Mouse (Mus musculus) stomach, postnatal 0 days (tissue): ENCODE measurements around the gene Gm11060. TPM values are rescaled to one million over a fixed set of nuclear protein-coding genes. Genes with fewer than 3 reads are reported as not detected.
A peak's percentile ranks its signal among the peaks of the same experiment; 100 is the strongest.

ENCODE experiments used
- ATAC-seq: fragments of 200-750 bp; cut with Nextera tagmentation; 2 replicates; pipeline ENCODE4 v1.8.0; 2017; ENCODE audit not compliant: low FRiP score, low TSS enrichment
- DNase-seq: peaks from one replicate; pipeline ENCODE4 v3.0.0-alpha.2; 2016; ENCODE audit warnings: low spot score
- H3K27ac ChIP-seq: fragments of 300-500 bp; sonication (generic); replicated peaks from 2 replicates; pipeline ENCODE4 v1.5.1; 2014; ENCODE audit warnings: mild to moderate bottlenecking, control low read depth
- H3K27me3 ChIP-seq: fragments of 300-500 bp; sonication (generic); 2 replicates; pipeline ENCODE4 v1.6.1; 2014; ENCODE audit warnings: low read length; ENCODE audit not compliant: control insufficient read depth, insufficient read depth
- H3K36me3 ChIP-seq: fragments of 300-500 bp; sonication (generic); 2 replicates; pipeline ENCODE4 v1.6.1; 2014; ENCODE audit warnings: low read length, mixed read lengths; ENCODE audit not compliant: control insufficient read depth, insufficient read depth
- H3K4me1 ChIP-seq: fragments of 300-500 bp; sonication (generic); replicated peaks from 2 replicates; pipeline ENCODE4 v1.6.1; 2014; ENCODE audit warnings: antibody characterized with exemption; ENCODE audit not compliant: control insufficient read depth, insufficient read depth
- H3K4me2 ChIP-seq: fragments of 300-500 bp; sonication (generic); replicated peaks from 2 replicates; pipeline ENCODE4 v1.6.1; 2014; ENCODE audit warnings: low read depth, mild to moderate bottlenecking, control low read depth, moderate library complexity
- H3K4me3 ChIP-seq: fragments of 300-500 bp; sonication (generic); 2 replicates; pipeline ENCODE4 v1.5.1; 2014; ENCODE audit warnings: low read depth, low read length, control low read depth
- H3K9ac ChIP-seq: fragments of 300-500 bp; sonication (generic); 2 replicates; pipeline ENCODE4 v1.6.1; 2014; ENCODE audit warnings: mild to moderate bottlenecking, low read length, control low read depth, mixed read lengths
- H3K9me3 ChIP-seq: fragments of 300-500 bp; sonication (generic); 2 replicates; pipeline ENCODE4 v1.6.1; 2016; ENCODE audit warnings: low read length; ENCODE audit not compliant: control insufficient read depth
- CTCF ChIP-seq: IDR thresholded peaks from 2 replicates; pipeline ENCODE4 v1.5.1; 2016; ENCODE audit warnings: antibody characterized with exemption, low read depth, mild to moderate bottlenecking, moderate library complexity
- EP300 ChIP-seq: optimal IDR thresholded peaks from 2 replicates; pipeline ENCODE3; 2016; ENCODE audit warnings: antibody characterized with exemption
- WGBS: fragments of 180-500 bp; shearing (Covaris S2); extraction: QIAGEN DNeasy Blood & Tissue Kit; methylation state at CpG from one replicate; pipeline ENCODE4 v1.1.7; 2014; 5-methylcytosine and 5-hydroxymethylcytosine counted together
- polyA plus RNA-seq: library from polyadenylated mRNA; unstranded; fragments of >200 nt; fragmentation: Nextera tagmentation; extraction: Ambion mirVana; gene quantifications from 2 replicates; pipeline ENCODE4 v1.2.1, GENCODE M21; 2015

Gene Gm11060
- polyA plus RNA-seq: not detected in 2 replicates

DNA sequence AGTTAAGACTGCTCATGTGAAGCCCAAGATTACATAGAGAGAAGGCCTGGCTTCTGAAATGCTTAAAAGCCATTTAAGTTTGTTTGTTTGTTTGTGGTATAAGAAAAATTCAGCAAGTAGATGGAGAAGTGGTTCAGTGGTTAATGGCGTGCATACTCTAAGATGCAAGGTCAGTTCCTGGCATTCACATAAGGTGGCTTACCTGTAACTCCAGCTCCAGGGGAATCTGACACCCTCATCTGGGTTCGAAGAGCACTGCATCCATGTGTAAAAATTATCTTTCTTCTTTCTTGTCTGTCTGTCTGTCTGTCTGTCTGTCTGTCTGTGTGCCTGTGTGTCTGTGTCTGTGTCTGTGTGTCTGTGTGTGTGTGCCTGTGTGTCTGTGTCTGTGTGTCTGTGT is at the start of gene Gm11060:
Gene Gm11060 (plus strand): TSS at position 301 of the 400 bp plus-strand sequence.
- H3K4me3 ChIP-seq: no peak within 1 kb of the TSS
- TF ChIP-seq CTCF (no peak), EP300 (no peak)
- DNase-seq: no peak
- H3K4me2 ChIP-seq: no peak within 1 kb of the TSS
- no peaks in the 10 kb centered on the region for H3K27me3 ChIP-seq
- H3K4me1 ChIP-seq: no peaks in the 10 kb centered on the region
- no peak for ATAC-seq
- H3K27ac ChIP-seq: no peak within 1 kb of the TSS
- H3K36me3 ChIP-seq: no peaks in the 10 kb centered on the region
- no peak within 1 kb of the TSS for H3K9ac ChIP-seq
- H3K9me3 ChIP-seq: no peaks in the 10 kb centered on the region
- WGBS: 89% methylated on average over 2 of the region's 2 CpGs

DNA sequence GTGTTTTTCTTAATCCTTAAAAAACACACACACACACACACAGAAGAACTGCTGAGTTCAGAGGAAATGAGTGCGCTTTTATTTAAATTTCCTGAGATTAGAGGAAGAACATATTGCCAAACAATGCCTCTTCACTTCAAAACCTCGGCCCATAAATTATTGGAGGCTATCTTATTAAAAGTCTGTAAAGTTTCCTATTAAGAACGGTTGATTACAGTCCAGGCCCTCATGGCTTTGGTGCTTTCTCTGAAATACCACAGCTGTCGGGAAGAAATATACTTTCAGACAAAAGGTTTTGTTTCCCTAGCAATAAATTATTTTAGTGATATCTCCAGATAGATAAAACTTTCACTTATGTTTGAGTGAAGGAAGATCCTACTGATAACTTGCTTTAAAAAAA is 48.7 kb upstream of the Gm11060 start:
- Histone ChIP-seq H3K4me3 (no peak overlapping the region), H3K4me1 (no peaks in the 10 kb centered on the region), H3K36me3 (no peaks in the 10 kb centered on the region), H3K27ac (no peak overlapping the region), H3K9me3 (no peaks in the 10 kb centered on the region), H3K9ac (no peak overlapping the region), H3K4me2 (no peak overlapping the region), H3K27me3 (no peaks in the 10 kb centered on the region)
- DNase-seq (no peak), ATAC-seq (no peak)
- WGBS: 36% methylated on average over 4 of the region's 4 CpGs
- TF ChIP-seq EP300 (no peak), CTCF (no peak)

GRCm38 (mm10) chr2:105048301-105048700 is 43.5 kb upstream of the Gm11060 start:
- Histone ChIP-seq H3K27me3 (no peaks in the 10 kb centered on the region), H3K27ac (no peak overlapping the region), H3K4me1 (no peaks in the 10 kb centered on the region), H3K4me3 (no peak overlapping the region), H3K4me2 (no peak overlapping the region), H3K9me3 (no peaks in the 10 kb centered on the region), H3K36me3 (no peaks in the 10 kb centered on the region), H3K9ac (no peak overlapping the region)
- TF ChIP-seq CTCF (no peak), EP300 (no peak)
- 32% methylated on average over 1 of the region's 1 CpGs for WGBS
- ATAC-seq (no peak), DNase-seq (no peak)

DNA sequence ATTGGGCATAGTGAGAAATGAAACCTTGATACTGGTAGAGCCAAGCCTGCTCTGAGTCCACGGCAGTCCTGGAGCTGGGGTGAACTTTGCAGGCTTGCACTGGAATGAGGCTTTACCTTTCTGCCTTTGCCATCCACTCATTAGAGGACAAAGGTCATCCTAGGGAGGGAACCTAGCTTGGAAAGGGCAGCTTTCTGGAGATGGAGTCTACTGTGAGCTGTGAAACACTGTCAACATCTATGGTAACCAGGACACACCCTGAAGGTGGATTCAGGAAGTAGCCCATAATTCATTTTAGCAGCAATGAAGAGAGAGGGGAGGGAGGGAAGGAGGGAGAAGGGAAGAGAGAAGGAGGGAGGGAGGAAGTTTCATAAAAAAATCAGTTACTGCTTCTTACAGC is 36.3 kb upstream of the Gm11060 start:
- Histone ChIP-seq H3K27ac (no peak overlapping the region), H3K9ac (no peak overlapping the region), H3K36me3 (no peaks in the 10 kb centered on the region), H3K4me3 (no peak overlapping the region), H3K9me3 (no peaks in the 10 kb centered on the region), H3K4me2 (no peak overlapping the region), H3K27me3 (no peaks in the 10 kb centered on the region), H3K4me1 (no peaks in the 10 kb centered on the region)
- no peak for DNase-seq
- no peak for TF ChIP-seq CTCF
- no peak for TF ChIP-seq EP300
- 34% methylated on average over 1 of the region's 1 CpGs for WGBS
- peak; percentile 85 for ATAC-seq

DNA sequence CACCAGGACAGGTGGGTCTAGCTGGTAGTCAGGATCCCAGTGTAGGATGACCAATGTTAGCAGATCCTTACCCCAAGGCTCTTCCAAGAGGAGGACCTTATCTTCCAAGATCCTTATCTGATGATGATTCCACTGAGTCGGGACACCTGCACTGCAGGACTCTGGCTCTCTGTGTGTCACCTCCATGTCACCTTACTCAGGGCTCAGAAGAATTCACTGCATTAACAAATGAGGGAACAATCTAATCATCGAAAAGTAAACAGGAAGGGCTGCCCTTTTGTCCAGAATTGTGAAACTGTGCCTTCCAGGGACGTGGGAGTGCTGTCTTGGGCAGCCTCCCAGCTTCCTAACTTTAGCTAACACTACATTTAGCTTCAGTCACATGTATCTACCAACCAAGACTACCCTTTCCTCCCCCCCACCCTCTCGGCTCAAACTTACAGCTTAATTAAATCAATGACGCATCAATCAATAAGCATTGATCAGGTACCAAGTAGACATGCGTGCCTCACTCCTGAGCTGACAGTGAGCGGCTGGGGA is 33.2 kb upstream of the Gm11060 start:
- ATAC-seq (peak; percentile 68), DNase-seq (peak; percentile 17)
- H3K4me3 ChIP-seq: no peak overlapping the region
- no peaks in the 10 kb centered on the region for H3K36me3 ChIP-seq
- no peak overlapping the region for H3K27ac ChIP-seq
- no peaks in the 10 kb centered on the region for H3K9me3 ChIP-seq
- WGBS: 43% methylated on average over 7 of the region's 7 CpGs
- no peaks in the 10 kb centered on the region for H3K4me1 ChIP-seq
- no peak overlapping the region for H3K4me2 ChIP-seq
- TF ChIP-seq EP300: no peak
- no peak overlapping the region for H3K9ac ChIP-seq
- H3K27me3 ChIP-seq: no peaks in the 10 kb centered on the region

- ATAC-seq: no peak
- no peak overlapping the region for H3K9ac ChIP-seq
- H3K27ac ChIP-seq: no peak overlapping the region
- DNase-seq: no peak
- H3K36me3 ChIP-seq: no peaks in the 10 kb centered on the region
- H3K27me3 ChIP-seq: no peaks in the 10 kb centered on the region
- H3K4me1 ChIP-seq: no peaks in the 10 kb centered on the region
- H3K9me3 ChIP-seq: no peaks in the 10 kb centered on the region
- no peak overlapping the region for H3K4me3 ChIP-seq
- 46% methylated on average over 7 of the region's 7 CpGs for WGBS
- no peak overlapping the region for H3K4me2 ChIP-seq
- TF ChIP-seq CTCF (no peak), EP300 (no peak)
These were observed 29.0 kb upstream of the Gm11060 start for GRCm38 (mm10) chr2:105062741-105063372.
